Mouse (Mus musculus): Measurements from ENCODE around the gene Rad51. TPM values are rescaled to one million over a fixed set of nuclear protein-coding genes. Genes with fewer than 3 reads are reported as not detected.

The Rad51 gene
- polyA plus RNA-seq, 1 experiment from 2014 or later: 34.9 TPM

DNA sequence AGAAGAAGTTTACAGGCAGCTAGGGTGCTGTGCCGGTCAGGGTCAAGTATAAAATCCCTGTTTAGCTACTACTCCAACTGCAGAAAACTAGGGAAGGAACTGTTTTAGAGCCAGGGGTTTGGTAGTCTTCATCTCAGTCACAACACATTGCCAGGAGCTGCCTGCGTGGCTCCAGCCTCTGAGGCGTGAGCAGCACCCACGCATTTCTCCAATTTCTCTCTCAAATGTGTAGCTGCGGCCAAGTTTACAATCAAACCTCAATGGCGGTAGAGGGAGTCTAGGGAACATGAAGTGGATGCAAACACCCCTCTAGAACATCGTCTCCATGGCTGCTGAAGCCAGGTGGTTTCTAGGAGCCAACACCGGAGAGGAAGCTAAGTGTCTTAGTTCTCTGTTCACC lies 35.2 kb downstream of the Rad51 start:
- no peak overlapping the region for H3K4me2 ChIP-seq
- H3K9ac ChIP-seq: no peak overlapping the region
- 88% methylated on average over 8 of the region's 8 CpGs for WGBS
- no peaks in the 10 kb centered on the region for H3K9me3 ChIP-seq
- no peak for ATAC-seq (ENCODE audit: insufficient number of reproducible peaks, low FRiP score, low TSS enrichment, low read depth)
- no peaks in the 10 kb centered on the region for H3K4me1 ChIP-seq
- no peak overlapping the region for H3K4me3 ChIP-seq
- peaks cover 86% of the 10 kb centered on the region for H3K36me3 ChIP-seq
- no peak overlapping the region for H3K27ac ChIP-seq
- H3K27me3 ChIP-seq: no peaks in the 10 kb centered on the region

DNA sequence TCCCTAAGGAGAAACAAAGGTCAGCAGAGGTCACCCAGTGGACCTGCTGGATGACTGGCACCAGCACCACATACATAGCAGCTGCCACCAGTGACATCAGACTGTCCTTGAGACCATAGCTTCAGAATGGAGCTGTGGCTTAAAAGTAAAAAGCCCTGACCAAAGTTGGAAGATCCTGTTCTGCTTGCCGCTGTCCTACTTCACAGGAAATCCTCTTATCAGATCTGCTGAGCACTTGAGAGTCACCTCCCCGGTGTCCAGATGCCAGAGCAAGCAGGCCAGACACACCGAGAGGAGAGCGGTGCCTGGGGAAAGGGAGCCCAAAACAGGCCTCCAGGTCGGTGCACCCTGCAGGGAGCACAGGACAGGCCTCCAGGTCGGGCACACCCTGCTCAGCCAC lies 39.7 kb downstream of the Rad51 start:
- no peak overlapping the region for H3K9ac ChIP-seq
- no peak overlapping the region for H3K4me3 ChIP-seq
- peaks cover 14% of the 10 kb centered on the region for H3K4me1 ChIP-seq
- H3K27me3 ChIP-seq: no peaks in the 10 kb centered on the region
- no peak overlapping the region for H3K27ac ChIP-seq
- H3K36me3 ChIP-seq: peaks cover 68% of the 10 kb centered on the region
- no peak overlapping the region for H3K4me2 ChIP-seq
- ATAC-seq (ENCODE audit: insufficient number of reproducible peaks, low FRiP score, low TSS enrichment, low read depth): no peak
- 89% methylated on average over 6 of the region's 6 CpGs for WGBS
- H3K9me3 ChIP-seq: no peaks in the 10 kb centered on the region

DNA sequence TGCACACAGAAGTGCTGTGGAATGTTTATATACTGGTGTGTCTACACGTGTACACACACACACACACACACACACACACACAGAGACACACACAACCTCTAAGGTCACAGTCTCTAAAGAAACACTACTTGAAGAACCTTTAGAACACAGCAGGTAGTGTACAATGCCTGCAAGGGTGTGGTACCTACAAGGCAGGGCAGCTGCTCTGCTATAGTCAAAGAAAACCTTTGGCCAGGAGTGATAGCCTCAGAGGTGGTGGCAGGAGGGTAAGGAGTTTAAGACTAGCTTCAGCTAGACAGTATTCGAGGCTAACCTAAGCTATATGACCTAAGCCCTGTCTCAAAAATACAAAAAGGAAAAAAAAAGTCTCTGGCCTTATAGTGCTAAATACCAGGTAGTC lies 42.1 kb downstream of the Rad51 start:
- Histone ChIP-seq H3K9ac (no peak overlapping the region), H3K9me3 (no peaks in the 10 kb centered on the region), H3K4me3 (no peak overlapping the region), H3K27me3 (no peaks in the 10 kb centered on the region), H3K4me1 (peaks cover 18% of the 10 kb centered on the region), H3K36me3 (peaks cover 44% of the 10 kb centered on the region), H3K4me2 (no peak overlapping the region), H3K27ac (no peak overlapping the region)
- 78% methylated on average over 2 of the region's 2 CpGs for WGBS
- ATAC-seq (ENCODE audit: insufficient number of reproducible peaks, low FRiP score, low TSS enrichment, low read depth): no peak

DNA sequence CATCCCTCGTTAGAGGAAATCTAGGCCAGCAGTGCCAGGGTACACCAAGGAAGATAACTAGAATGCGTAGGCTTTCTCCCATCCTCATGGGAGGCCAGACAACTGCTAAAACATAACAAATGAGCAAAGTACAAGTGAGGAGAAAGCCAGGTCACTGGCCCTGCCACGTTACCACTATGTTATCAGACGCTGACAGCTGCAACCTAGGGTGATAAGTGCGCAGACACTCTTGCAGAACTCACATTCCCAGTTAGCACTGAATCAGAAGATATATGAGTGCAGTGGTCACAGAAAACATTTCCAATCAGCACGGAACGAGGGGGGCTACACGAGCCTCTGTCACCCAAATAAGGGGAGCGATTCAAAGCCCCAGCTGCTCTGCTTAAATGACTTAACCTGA lies 42.8 kb downstream of the Rad51 start:
- WGBS: 86% methylated on average over 9 of the region's 9 CpGs
- peaks cover 37% of the 10 kb centered on the region for H3K36me3 ChIP-seq
- H3K27ac ChIP-seq: no peak overlapping the region
- no peak overlapping the region for H3K9ac ChIP-seq
- no peak for ATAC-seq (ENCODE audit: insufficient number of reproducible peaks, low FRiP score, low TSS enrichment, low read depth)
- peaks cover 18% of the 10 kb centered on the region for H3K4me1 ChIP-seq
- H3K27me3 ChIP-seq: no peaks in the 10 kb centered on the region
- H3K9me3 ChIP-seq: no peaks in the 10 kb centered on the region
- H3K4me2 ChIP-seq: no peak overlapping the region
- no peak overlapping the region for H3K4me3 ChIP-seq

DNA sequence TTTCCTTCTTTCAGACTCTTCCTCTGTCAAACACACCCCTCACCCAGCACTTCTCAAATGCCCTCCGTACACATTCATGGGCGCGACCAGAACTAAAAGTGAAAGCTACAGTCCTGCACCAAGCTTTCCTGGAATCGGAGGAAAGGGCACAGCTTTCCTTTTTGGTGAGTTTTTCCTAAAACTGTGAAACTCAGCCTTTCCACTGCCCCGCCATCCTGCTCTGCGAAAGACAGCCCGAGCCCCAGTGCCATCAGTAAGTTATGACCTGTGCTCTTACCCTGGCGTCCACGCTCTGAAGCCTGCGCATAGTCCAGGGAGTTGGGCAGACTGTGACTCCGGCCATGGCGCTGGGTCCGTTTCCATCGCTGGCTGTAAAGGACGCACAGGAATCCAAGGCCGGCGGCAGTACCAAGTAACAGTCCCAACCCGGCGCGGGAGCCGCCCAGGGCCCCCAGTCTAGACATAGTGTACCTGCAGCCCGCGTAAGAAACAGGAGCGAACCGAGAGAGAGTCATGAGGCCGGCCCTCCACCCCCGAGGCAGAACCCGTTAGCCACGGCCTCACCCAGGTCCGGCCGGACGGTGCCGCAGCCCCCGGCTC lies 43.6 kb downstream of the Rad51 start:
- Histone ChIP-seq H3K4me3 (peak overlapping the region; percentile 99), H3K9me3 (no peaks in the 10 kb centered on the region), H3K27ac (peak overlapping the region; percentile 68), H3K27me3 (no peaks in the 10 kb centered on the region), H3K9ac (peak overlapping the region; percentile 87), H3K4me2 (peak overlapping the region; percentile 91), H3K36me3 (peaks cover 29% of the 10 kb centered on the region), H3K4me1 (peaks cover 18% of the 10 kb centered on the region)
- ATAC-seq (ENCODE audit: insufficient number of reproducible peaks, low FRiP score, low TSS enrichment, low read depth): peak; percentile 30; the same call in 1 of the 2 replicates
- 7% methylated on average over 30 of the region's 34 CpGs for WGBS

DNA sequence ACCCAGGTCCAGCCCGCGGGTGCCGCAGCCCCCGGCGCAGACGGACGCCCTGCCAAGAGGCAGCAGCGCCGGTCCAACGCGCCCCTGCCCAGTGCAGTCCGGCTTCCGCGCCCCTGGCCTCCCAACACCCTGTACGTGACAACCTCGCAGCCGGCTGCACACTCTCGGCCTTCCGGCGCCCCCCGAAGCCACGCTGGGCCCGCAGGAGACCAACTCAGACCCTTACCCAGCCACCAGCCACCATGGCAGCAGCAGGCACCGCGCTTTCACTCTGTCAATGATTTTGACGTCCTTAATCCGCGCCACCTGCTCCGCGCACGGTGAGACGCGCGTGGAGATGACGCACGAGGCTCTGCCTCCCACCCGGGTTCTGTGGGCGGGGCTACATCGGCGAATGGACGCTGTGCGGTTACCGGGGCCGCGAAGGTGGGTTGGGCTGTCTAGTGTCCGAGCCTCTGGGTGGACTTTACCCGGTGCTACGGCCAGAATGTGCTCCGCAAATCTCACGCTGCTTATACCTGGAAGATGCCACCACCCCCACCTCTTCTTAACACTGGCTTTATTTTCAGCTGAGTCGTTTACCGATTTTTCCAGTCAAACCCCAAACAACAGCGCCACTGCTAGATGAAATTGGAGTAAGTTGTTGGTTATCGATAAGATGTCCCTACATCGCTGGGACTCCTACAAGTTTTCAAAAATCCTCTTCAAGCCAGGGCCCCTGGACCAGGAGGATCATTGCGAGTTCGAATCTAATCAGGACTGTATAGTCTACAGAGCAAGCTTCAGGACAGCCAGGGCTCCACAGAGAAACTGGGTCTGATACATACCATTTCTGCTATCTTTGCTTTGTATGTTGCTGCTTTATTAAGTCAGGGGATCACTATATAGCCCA lies 44.3 kb downstream of the Rad51 start, which contains the start of gene Rmdn3:
Gene Rmdn3 (minus strand): TSS at position 354 of the 892 bp plus-strand sequence.
- Histone ChIP-seq H3K27ac (peak within 1 kb of the TSS; percentile 68), H3K4me2 (peak within 1 kb of the TSS; percentile 91), H3K9me3 (no peaks in the 10 kb centered on the region), H3K4me1 (peaks cover 18% of the 10 kb centered on the region), H3K9ac (peak within 1 kb of the TSS; percentile 87), H3K36me3 (peaks cover 22% of the 10 kb centered on the region), H3K4me3 (peak within 1 kb of the TSS; percentile 99), H3K27me3 (no peaks in the 10 kb centered on the region)
- peak; percentile 82 for ATAC-seq (ENCODE audit: insufficient number of reproducible peaks, low FRiP score, low TSS enrichment, low read depth)
- 2% methylated on average over 51 of the region's 57 CpGs for WGBS

DNA sequence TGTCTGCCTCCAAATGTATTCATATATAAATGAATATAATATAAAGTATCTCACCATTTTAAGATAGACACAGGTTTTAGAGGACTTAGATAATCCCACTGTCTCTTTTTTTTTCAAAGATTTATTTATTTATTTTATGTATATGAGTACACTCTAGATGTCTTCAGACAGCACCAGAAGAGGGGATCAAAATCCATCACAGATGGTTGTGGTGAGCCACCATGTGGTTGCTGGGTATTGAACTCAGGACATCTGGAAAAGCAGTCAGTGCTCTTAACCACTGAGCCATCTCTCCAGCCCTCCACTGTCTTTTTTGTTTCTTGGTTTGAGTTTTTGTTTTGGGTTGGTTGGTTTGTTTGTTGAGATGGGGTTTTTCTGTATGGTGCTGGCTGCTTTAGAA lies 45.2 kb downstream of the Rad51 start:
- no peak for ATAC-seq (ENCODE audit: insufficient number of reproducible peaks, low FRiP score, low TSS enrichment, low read depth)
- no peak overlapping the region for H3K9ac ChIP-seq
- no peak overlapping the region for H3K27ac ChIP-seq
- no peak overlapping the region for H3K4me2 ChIP-seq
- peak overlapping the region; percentile 99 for H3K4me3 ChIP-seq
- no peaks in the 10 kb centered on the region for H3K27me3 ChIP-seq
- peaks cover 18% of the 10 kb centered on the region for H3K4me1 ChIP-seq
- H3K9me3 ChIP-seq: no peaks in the 10 kb centered on the region
- H3K36me3 ChIP-seq: peaks cover 13% of the 10 kb centered on the region

DNA sequence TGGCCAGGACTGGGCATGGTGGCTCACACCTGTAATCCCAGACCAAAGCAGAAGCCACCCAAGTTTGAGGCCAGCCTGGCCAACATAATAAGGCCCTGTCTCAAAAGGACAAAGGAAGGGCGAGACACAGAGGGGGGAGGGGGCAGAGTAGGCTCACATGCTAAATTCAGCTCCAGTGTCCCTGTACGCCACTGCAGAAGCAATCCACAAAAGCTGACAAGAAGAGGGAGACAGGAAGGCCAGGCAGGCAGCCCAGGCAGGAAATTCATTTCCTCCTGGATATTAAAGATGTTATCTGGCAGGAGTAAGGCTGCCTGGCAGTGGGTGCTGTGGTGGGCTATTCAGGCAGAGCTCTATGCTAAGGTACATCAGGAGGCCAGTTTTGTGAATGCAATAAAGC lies 48.7 kb downstream of the Rad51 start:
- H3K4me3 ChIP-seq: no peak overlapping the region
- H3K4me2 ChIP-seq: no peak overlapping the region
- ATAC-seq (ENCODE audit: insufficient number of reproducible peaks, low FRiP score, low TSS enrichment, low read depth): no peak
- no peaks in the 10 kb centered on the region for H3K9me3 ChIP-seq
- H3K27me3 ChIP-seq: no peaks in the 10 kb centered on the region
- no peak overlapping the region for H3K9ac ChIP-seq
- peaks cover 7% of the 10 kb centered on the region for H3K4me1 ChIP-seq
- 25% methylated on average over 2 of the region's 2 CpGs for WGBS
- H3K36me3 ChIP-seq: no peaks in the 10 kb centered on the region
- no peak overlapping the region for H3K27ac ChIP-seq

DNA sequence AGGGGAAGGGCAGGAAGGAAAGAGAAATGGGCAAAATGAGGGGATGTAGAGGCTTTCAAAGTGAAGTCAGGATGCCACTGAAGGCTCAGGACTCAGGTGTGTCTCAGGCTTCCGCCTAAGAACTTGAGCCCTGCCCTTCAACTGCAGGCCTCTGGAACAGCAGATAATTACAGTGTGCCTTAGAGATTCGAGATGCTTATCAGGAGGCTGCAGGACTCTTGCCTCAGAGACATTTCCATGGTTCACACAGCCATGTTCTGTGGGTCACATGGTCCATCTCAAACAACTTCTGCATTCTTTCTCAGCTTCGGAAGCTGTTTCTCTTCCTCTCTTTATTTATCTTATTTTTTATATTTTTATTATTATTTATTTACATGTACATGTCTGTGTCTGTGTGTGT lies 50.5 kb downstream of the Rad51 start:
- 62% methylated on average over 3 of the region's 3 CpGs for WGBS
- Histone ChIP-seq H3K9me3 (no peaks in the 10 kb centered on the region), H3K4me1 (peaks cover 14% of the 10 kb centered on the region), H3K4me2 (no peak overlapping the region), H3K9ac (no peak overlapping the region), H3K27ac (no peak overlapping the region), H3K36me3 (no peaks in the 10 kb centered on the region), H3K4me3 (no peak overlapping the region), H3K27me3 (peaks cover 17% of the 10 kb centered on the region)
- ATAC-seq (ENCODE audit: insufficient number of reproducible peaks, low FRiP score, low TSS enrichment, low read depth): no peak

DNA sequence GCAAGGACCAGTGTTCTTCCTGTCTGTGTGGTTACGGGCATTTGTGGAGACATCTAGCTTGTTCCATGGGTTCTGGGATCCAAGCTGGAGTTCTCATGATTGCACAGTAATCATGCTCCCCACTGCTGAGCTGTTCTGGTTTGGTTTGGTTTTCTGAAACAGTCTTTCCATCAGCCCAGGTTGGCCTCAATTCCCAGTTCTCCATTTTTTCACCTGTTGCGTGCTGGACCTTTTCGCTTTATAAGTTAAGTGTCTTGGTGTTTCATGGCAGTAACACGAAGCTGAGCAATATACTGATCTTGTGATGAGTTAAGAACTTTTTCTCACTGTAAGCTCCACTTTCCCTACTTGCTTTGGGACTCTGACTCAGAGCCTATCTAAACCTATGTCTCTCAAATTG lies 51.4 kb downstream of the Rad51 start:
- Histone ChIP-seq H3K27ac (no peak overlapping the region), H3K27me3 (peaks cover 18% of the 10 kb centered on the region), H3K36me3 (no peaks in the 10 kb centered on the region), H3K9ac (no peak overlapping the region), H3K9me3 (no peaks in the 10 kb centered on the region), H3K4me3 (no peak overlapping the region), H3K4me1 (peaks cover 15% of the 10 kb centered on the region), H3K4me2 (no peak overlapping the region)
- no peak for ATAC-seq (ENCODE audit: insufficient number of reproducible peaks, low FRiP score, low TSS enrichment, low read depth)
- WGBS: 80% methylated on average over 4 of the region's 4 CpGs

DNA sequence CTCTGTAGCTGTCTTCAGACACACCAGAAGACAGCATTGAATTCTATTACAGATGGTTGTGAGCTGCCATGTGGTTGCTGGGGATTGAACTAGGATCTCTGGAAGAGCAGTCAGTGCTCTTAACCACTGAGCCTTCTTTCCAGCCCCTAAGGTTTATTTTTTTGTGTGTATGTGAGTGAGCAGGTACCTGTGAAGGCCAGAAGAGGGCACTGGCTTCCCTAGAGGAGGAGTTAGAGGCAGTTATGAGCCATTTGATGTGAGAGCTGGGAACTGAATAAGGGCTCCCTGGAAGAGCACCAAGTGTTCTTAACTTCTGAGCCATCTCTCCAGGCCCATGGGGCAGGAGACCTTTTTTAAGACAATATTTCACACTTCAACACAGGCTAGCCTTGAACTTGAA lies 52.8 kb downstream of the Rad51 start:
- ATAC-seq (ENCODE audit: insufficient number of reproducible peaks, low FRiP score, low TSS enrichment, low read depth): no peak
- peaks cover 18% of the 10 kb centered on the region for H3K27me3 ChIP-seq

More for the DNA sequence above, 52.8 kb downstream of the Rad51 start:
- Histone ChIP-seq H3K9me3 (no peaks in the 10 kb centered on the region), H3K9ac (no peak overlapping the region), H3K4me2 (no peak overlapping the region), H3K36me3 (no peaks in the 10 kb centered on the region), H3K4me3 (no peak overlapping the region), H3K27ac (no peak overlapping the region), H3K4me1 (peaks cover 15% of the 10 kb centered on the region)

Measured in limb, embryonic 15.5 days (tissue).